Mouse (Mus musculus) stomach, embryonic 14.5 days (tissue): ENCODE measurements around the gene Gpr146. TPM values are rescaled to one million over a fixed set of nuclear protein-coding genes. Genes with fewer than 3 reads are reported as not detected.

Experiments
- ATAC-seq: fragments of 200-750 bp; cut with Nextera tagmentation; 2 replicates; pipeline ENCODE4 v1.8.0; 2017; ENCODE audit warnings: low read depth, moderate TSS enrichment; ENCODE audit not compliant: insufficient number of reproducible peaks, insufficient read depth, low FRiP score
- H3K27ac ChIP-seq: fragments of 300-500 bp; sonication (generic); 2 replicates; pipeline ENCODE4 v1.5.1; 2014; ENCODE audit warnings: mild to moderate bottlenecking, low read length, moderate library complexity, mixed read lengths
- H3K27me3 ChIP-seq: fragments of 300-500 bp; sonication (generic); 2 replicates; pipeline ENCODE4 v1.6.1; 2014; ENCODE audit warnings: low read length, control low read depth, mixed read lengths; ENCODE audit not compliant: control insufficient read depth, insufficient read depth
- H3K36me3 ChIP-seq: fragments of 300-500 bp; sonication (generic); 2 replicates; pipeline ENCODE4 v1.6.1; 2014; ENCODE audit warnings: mild to moderate bottlenecking, control low read depth, low read length, moderate library complexity, mixed read lengths; ENCODE audit not compliant: control insufficient read depth, insufficient read depth
- H3K4me1 ChIP-seq: fragments of 300-500 bp; sonication (generic); 2 replicates; pipeline ENCODE4 v1.6.1; 2014; ENCODE audit warnings: low read length, control low read depth, mixed read lengths; ENCODE audit not compliant: control insufficient read depth, insufficient read depth
- H3K4me2 ChIP-seq: fragments of 300-500 bp; sonication (generic); replicated peaks from 2 replicates; pipeline ENCODE4 v1.6.1; 2014; ENCODE audit warnings: low read depth, low read length, control low read depth
- H3K4me3 ChIP-seq: fragments of 300-500 bp; sonication (generic); 2 replicates; pipeline ENCODE4 v1.5.1; 2014; ENCODE audit warnings: low read depth, low read length, control low read depth
- H3K9ac ChIP-seq: fragments of 300-500 bp; sonication (generic); replicated peaks from 2 replicates; pipeline ENCODE4 v1.6.1; 2014; ENCODE audit warnings: low read depth, mild to moderate bottlenecking, control low read depth, low read length, moderate library complexity, mixed read lengths
- H3K9me3 ChIP-seq: fragments of 300-500 bp; sonication (generic); 2 replicates; pipeline ENCODE4 v1.6.1; 2016; ENCODE audit warnings: low read depth, low read length, control low read depth; ENCODE audit not compliant: control insufficient read depth
- WGBS: fragments of 180-500 bp; shearing (Covaris S2); extraction: QIAGEN DNeasy Blood & Tissue Kit; methylation state at CpG from one replicate; pipeline ENCODE4 v1.1.7; 2014; 5-methylcytosine and 5-hydroxymethylcytosine counted together
- polyA plus RNA-seq: library from polyadenylated mRNA; unstranded; fragments of >200 nt; fragmentation: Nextera tagmentation; extraction: Ambion mirVana; gene quantifications from 2 replicates; pipeline ENCODE4 v1.2.1, GENCODE M21; 2014

Gene Gpr146
- polyA plus RNA-seq, 1 experiment from 2014 or later, result 1.3 TPM

DNA sequence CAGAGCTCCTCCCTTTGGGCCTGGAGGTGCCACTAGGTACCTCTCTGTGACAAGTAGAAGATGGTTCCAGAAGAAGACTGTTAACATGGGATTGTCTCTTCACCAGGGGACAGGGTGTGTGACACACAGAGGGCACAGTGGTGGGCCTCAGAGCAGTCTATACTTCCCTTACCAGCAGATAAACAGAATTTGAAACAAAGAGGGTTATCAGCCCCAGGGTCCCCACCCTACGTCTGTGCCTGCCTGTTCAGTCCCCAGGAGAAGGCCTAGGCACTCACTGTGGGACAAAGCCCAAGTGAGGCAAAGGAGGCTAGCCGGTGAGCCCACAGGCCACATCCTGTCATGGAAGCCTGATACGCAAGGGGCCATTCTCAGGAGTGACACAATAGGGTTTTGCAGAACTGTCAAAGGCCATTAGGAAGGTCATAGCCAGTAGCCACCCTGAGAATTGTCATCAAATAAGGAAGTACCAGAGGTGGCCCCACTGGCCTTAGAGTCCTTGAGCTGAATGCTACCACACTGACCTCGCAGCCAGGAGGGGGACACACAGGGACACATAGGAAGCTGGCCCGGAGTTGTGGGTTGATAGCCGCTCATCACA, 27.4 kb downstream of the Gpr146 start, which contains the start of gene C130050O18Rik:
Gene C130050O18Rik, plus strand, starts transcription at position 480 of the 601 bp plus-strand sequence.
- H3K4me1 ChIP-seq, result 0 out of 2 replicates have a peak, but pooled peaks cover 2% of the 10 kb centered on the region
- no peak within 1 kb of the TSS for H3K27ac ChIP-seq
- H3K4me3 ChIP-seq, result no peak within 1 kb of the TSS
- no peaks in the 10 kb centered on the region for H3K9me3 ChIP-seq
- no peak; the same call in 1 of the 2 replicates for ATAC-seq
- no peaks in the 10 kb centered on the region for H3K27me3 ChIP-seq
- 74% methylated on average over 6 of the region's 6 CpGs for WGBS
- no peaks in the 10 kb centered on the region for H3K36me3 ChIP-seq
- no peak within 1 kb of the TSS for H3K9ac ChIP-seq
- no peak within 1 kb of the TSS for H3K4me2 ChIP-seq

DNA sequence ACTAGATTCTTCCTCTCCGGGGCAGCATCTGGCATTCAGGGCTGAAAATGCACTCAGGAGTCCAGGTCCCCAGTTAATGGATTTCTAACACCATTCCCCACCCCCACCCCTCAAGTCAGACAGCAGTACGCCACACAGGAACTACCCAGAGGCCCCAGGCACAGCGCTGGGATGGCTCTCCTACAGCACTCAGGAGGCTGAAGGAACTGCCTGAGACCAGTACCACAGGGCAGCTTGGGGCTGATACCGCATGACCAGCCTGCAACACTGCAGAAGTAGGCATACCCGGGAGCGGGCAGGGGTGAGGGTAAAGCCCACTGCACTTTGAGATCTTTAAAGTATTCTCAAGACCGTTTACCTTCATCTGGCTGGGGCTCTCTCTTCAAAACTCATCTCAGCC, 28.0 kb downstream of the Gpr146 start:
- WGBS, result 63% methylated on average over 7 of the region's 7 CpGs

DNA sequence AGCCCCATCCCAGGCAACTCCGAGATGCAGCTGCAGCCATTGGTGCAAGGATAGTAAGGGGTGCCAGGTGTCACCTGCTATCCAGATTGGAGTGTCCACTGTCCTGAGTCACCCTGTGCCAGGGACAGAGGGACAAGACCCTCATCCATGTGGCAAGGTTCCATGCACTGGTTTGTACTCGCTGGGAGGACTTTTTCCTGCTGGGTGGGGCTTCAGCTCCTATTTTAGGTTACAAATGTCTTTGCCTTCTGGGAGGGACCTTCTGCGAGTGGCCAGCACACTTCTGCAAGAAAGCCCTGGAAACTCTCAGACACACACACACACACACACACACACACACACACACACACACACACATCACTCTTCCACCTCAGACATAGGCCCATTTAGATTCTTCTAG, 28.5 kb downstream of the Gpr146 start:
- no peak overlapping the region for H3K27ac ChIP-seq
- 0 out of 2 replicates have a peak, but pooled peaks cover 2% of the 10 kb centered on the region for H3K4me1 ChIP-seq
- no peak overlapping the region for H3K4me3 ChIP-seq
- ATAC-seq, result no peak
- no peak overlapping the region for H3K9ac ChIP-seq
- no peaks in the 10 kb centered on the region for H3K27me3 ChIP-seq
- H3K9me3 ChIP-seq, result no peaks in the 10 kb centered on the region
- no peak overlapping the region for H3K4me2 ChIP-seq
- H3K36me3 ChIP-seq, result no peaks in the 10 kb centered on the region
- WGBS, result 64% methylated on average over 3 of the region's 3 CpGs

More for the DNA sequence above, 28.0 kb downstream of the Gpr146 start:
- Histone ChIP-seq H3K27ac (no peak overlapping the region), H3K27me3 (no peaks in the 10 kb centered on the region), H3K36me3 (no peaks in the 10 kb centered on the region), H3K9me3 (no peaks in the 10 kb centered on the region), H3K4me2 (no peak overlapping the region), H3K4me3 (no peak overlapping the region), H3K4me1 (0 out of 2 replicates have a peak, but pooled peaks cover 2% of the 10 kb centered on the region), H3K9ac (no peak overlapping the region)
- ATAC-seq, result no peak

GRCm38 (mm10) chr5:139407121-139407885, 29.8 kb downstream of the Gpr146 start:
- no peak overlapping the region for H3K4me2 ChIP-seq
- 84% methylated on average over 14 of the region's 14 CpGs for WGBS
- no peaks in the 10 kb centered on the region for H3K27me3 ChIP-seq
- no peaks in the 10 kb centered on the region for H3K36me3 ChIP-seq
- no peak for ATAC-seq
- H3K4me3 ChIP-seq, result no peak overlapping the region
- H3K9ac ChIP-seq, result no peak overlapping the region
- no peaks in the 10 kb centered on the region for H3K9me3 ChIP-seq
- H3K27ac ChIP-seq, result no peak overlapping the region
- 0 out of 2 replicates have a peak, but pooled peaks cover 6% of the 10 kb centered on the region for H3K4me1 ChIP-seq

DNA sequence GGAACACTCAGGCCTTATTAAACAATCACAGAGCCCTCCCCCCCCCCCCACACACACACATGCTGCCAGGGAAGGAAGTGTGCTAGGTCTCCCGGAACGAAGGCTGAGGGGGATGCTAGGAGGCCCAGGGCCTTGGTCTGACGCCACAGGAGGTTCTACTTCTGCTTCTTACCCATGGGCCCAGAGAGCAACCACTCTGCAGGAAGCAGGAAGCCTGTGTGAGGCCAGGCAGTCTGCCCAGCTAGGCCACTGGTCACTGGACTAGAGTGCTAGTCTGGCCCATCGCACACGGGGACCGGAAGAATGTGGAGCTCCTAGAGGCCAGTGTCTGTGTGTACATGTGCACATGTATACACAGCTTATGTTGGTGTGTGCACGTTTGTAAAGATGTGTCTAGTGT, 31.0 kb downstream of the Gpr146 start:
- Histone ChIP-seq H3K4me3 (no peak overlapping the region), H3K9ac (no peak overlapping the region), H3K4me1 (0 out of 2 replicates have a peak, but pooled peaks cover 6% of the 10 kb centered on the region), H3K4me2 (no peak overlapping the region), H3K27me3 (no peaks in the 10 kb centered on the region), H3K9me3 (no peaks in the 10 kb centered on the region), H3K27ac (no peak overlapping the region), H3K36me3 (no peaks in the 10 kb centered on the region)
- ATAC-seq, result no peak
- 86% methylated on average over 7 of the region's 7 CpGs for WGBS

- Histone ChIP-seq H3K9me3 (no peaks in the 10 kb centered on the region), H3K27ac (no peak overlapping the region), H3K4me2 (no peak overlapping the region), H3K4me3 (no peak overlapping the region), H3K27me3 (no peaks in the 10 kb centered on the region), H3K4me1 (0 out of 2 replicates have a peak, but pooled peaks cover 6% of the 10 kb centered on the region), H3K9ac (no peak overlapping the region), H3K36me3 (no peaks in the 10 kb centered on the region)
- no peak; the same call in 1 of the 2 replicates for ATAC-seq
- WGBS, result 71% methylated on average over 12 of the region's 12 CpGs
These were observed 31.9 kb downstream of the Gpr146 start for GRCm38 (mm10) chr5:139409412-139409811.

GRCm38 (mm10) chr5:139410056-139410455, 32.6 kb downstream of the Gpr146 start:
- Histone ChIP-seq H3K27ac (no peak overlapping the region), H3K36me3 (no peaks in the 10 kb centered on the region), H3K4me2 (no peak overlapping the region), H3K4me1 (0 out of 2 replicates have a peak, but pooled peaks cover 5% of the 10 kb centered on the region), H3K4me3 (no peak overlapping the region), H3K27me3 (no peaks in the 10 kb centered on the region), H3K9ac (no peak overlapping the region), H3K9me3 (no peaks in the 10 kb centered on the region)
- no peak for ATAC-seq
- WGBS, result 87% methylated on average over 4 of the region's 4 CpGs

DNA sequence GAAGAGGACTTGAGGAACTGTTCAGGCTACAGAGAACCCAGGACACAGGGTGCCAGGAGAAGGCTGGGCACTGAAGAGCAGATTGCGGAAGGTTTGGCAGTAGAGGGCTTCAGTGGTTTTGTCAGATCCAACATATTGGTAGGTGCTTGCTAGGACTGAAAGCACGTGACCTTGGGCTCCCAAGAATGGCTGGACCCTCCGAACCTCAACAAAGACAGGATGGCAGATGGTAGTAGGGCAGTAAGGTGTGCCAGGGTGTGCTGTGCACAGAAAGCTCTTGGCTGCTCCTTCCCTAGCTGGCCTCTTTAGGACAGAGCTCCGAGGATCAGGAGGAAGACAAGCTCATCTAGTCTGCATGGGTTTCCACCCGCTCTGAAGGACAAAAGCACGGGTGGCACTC, 33.6 kb downstream of the Gpr146 start:
- H3K9me3 ChIP-seq, result no peaks in the 10 kb centered on the region
- 87% methylated on average over 6 of the region's 6 CpGs for WGBS
- no peaks in the 10 kb centered on the region for H3K27me3 ChIP-seq
- no peak overlapping the region for H3K9ac ChIP-seq
- no peak overlapping the region for H3K4me2 ChIP-seq
- H3K27ac ChIP-seq, result no peak overlapping the region
- no peak overlapping the region for H3K4me3 ChIP-seq
- ATAC-seq, result no peak
- H3K4me1 ChIP-seq, result 0 out of 2 replicates have a peak, but pooled peaks cover 4% of the 10 kb centered on the region
- H3K36me3 ChIP-seq, result no peaks in the 10 kb centered on the region
